Mouse (Mus musculus) kidney, adult 11 months (tissue): ENCODE results near the gene Ctdsp1.

ENCODE experiments used
- DNase-seq: peaks from one replicate; pipeline ENCODE4 v3.0.0; 2022

Ctdsp1 gene

GRCm38 (mm10) chr1:74397919-74398451, 6.7 kb downstream of the Ctdsp1 start:
- DNase-seq, result peak; percentile 80

DNA sequence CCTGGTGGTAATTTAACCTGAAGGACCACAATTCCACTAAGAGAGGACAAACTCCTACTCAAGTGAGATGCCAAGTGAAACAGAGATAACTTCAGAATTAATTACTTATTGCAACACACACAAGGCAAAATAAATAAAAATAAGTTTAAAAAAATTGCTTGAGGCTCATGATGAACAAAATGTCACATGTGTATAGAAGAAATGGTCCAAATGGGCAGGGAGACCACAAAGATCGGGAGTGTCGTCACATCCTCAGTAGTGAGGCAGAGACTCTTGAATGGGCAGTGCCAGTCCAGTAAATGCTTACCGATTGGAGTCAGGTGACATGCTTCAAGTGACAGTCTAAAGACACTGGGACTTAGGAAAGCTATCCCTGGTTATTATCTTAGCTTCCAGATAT, 9.2 kb downstream of the Ctdsp1 start:
- no peak for DNase-seq

GRCm38 (mm10) chr1:74401015-74401702, 9.8 kb downstream of the Ctdsp1 start:
- DNase-seq, result no peak

GRCm38 (mm10) chr1:74404206-74404605, 12.9 kb downstream of the Ctdsp1 start:
- DNase-seq, result no peak

DNA sequence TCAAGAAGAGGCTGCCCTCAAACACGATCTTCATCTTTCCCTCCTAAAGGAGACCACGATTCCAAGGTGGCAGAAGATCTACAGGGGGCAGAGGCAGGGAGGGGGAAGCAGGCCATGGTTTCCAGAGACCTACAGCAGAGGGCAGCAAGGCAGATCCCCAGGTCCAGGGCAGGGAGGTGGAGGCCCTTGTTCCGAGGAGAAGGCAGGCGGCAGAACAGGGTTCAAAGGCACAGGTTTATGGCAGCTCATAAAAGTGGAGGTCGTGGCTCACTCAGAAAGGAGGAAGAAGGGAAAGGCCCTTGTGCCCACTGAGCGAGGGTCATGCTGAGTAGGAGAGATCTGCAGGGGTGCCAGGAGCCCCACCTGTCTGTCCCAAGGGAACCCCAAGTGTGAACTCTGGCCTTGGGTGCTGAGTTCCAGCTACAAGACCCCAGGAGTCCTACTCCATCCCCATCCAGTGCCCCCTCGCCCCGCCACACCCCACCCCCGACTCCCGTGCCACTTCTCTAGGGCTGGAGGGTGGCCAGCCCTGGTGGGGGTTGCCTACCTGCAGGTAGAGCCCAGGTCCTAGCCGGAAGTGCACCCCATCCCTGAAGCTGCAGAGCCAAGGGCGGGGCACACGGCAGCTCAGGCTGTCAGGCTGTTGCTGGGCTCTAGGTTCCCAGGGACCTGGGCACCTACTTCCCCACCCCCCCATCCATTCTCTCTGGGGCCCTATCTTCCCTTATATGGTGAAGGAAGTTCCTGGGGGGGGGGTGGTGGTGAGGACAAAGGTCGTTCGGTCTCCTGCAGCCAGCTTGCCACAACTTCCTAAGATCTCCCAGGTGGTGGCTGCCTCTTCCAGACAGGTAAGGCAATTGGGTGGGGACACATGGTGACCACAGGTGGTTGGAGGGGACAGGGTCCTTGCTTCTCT, 17.5 kb downstream of the Ctdsp1 start, which contains the start of gene Vil1:
Gene Vil1, plus strand, starts transcription at position 788 of the 916 bp plus-strand sequence.
- DNase-seq, result peak; percentile 56

GRCm38 (mm10) chr1:74411753-74412325, 20.5 kb downstream of the Ctdsp1 start:
- DNase-seq, result no peak

- DNase-seq, result no peak
Measured at GRCm38 (mm10) chr1:74412711-74413110, 21.4 kb downstream of the Ctdsp1 start.

DNA sequence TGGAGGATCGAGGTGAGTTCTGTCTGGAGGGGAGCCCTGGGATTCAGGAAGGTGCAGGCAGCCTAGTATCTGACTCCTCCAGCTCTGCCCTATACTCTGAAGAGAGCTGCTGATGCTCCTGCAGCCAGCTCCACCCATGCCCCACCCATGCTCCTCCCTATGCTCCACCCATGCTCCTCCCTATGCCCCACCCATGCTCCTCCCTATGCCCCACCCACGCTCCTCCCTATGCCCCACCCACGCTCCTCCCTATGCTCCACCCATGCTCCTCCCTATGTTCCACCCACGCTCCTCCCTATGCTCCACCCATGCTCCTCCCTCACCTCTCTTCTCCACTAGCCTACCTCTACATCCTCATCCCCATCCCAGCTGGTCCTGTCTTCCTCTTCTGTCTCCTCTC, 23.8 kb downstream of the Ctdsp1 start:
- DNase-seq, result peak; percentile 61

DNA sequence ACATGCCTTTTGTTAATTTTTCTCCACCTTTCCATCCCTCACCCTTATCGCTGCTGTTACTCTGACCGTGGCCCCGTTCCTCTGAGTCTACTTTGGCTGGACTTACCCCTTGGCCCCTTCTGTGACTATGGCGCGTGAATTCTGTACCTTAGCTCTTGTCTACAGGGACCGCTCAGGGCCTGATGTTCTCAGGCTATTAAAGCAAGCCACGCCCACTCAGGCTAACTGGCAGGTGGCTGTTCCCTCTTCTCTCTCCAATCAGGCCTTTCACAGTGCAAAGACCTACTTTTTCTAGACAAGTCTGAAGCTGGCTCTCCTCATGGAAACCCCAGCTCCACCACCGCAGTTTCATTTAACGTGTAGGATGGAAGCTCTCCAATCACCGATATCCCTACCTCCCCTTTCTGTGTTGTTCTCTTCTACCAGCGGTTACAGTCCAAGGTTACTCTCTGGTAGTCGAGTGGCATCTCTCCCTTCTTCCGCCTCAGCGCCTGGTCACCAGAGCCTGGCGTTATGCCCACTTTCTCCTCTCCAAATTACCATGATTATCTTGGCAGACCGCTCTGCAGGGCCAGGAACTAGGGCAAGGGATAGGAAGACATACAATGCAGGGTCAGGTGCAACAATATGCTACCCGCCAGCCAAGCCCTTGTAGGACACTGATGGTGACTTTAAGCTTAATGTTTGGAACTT, 27.6 kb downstream of the Ctdsp1 start:
- peak; percentile 47 for DNase-seq

DNA sequence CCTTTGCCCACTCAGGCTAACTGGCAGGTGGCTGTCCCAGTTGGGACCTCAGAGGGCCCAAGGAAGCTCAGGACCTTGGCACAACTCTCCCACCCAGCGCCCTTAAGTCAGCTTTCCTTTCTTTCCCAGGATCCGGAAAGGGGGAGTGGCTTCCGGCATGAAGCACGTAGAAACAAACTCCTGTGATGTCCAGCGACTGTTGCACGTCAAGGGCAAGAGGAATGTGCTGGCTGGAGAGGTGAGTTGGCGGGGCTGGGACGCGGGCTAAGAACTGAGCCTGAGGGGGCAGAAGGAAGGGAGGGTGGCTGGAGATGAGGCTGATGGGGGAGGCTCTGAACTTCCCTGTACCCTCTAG, 28.1 kb downstream of the Ctdsp1 start:
- no peak for DNase-seq

- DNase-seq, result no peak
Measured at GRCm38 (mm10) chr1:74423147-74423546, 31.8 kb downstream of the Ctdsp1 start.

DNA sequence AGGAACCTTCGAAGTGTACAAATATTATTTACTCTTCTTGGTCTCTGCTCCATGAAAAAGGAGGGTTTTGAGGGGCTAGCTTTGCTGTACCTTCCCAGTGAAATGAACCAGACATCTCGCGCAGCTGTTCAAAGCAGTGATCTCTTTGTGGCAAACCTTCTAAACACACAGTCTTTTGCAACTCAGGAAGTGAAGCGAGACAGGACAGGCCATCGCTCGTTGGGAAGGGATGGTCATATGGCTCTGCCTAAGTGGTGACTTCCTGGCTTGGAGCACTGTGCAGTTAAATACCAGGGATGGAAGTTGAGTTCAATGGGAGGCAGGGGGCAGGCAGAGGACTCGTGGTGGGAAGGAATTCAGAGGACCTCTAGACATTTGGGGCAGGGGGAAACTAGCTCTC, 34.5 kb downstream of the Ctdsp1 start:
- DNase-seq, result no peak

DNA sequence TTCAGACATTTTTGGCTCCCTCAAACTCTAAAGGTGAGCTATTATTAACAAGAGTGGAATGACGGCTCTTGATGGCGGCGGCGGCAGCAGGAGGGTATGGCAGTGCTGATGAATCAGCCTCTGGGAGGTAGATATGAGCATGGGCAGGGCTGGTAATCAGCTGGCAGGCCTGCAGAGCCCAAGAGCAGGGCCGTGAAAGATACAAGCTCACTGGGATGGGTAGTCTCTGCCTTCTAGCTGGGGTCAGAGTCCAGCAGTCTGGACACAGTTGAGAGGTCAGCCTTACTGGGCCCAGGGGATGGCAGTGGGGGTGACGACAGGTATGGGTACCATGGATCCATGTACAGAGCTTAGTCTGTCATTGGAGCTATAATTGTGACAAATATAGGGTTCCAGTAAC, 41.9 kb downstream of the Ctdsp1 start:
- DNase-seq, result peak; percentile 38

- DNase-seq, result no peak
Measured at GRCm38 (mm10) chr1:74434596-74434995, 43.3 kb downstream of the Ctdsp1 start.

- no peak for DNase-seq
Measured at GRCm38 (mm10) chr1:74435563-74435962, 44.3 kb downstream of the Ctdsp1 start.

- no peak for DNase-seq
Measured at GRCm38 (mm10) chr1:74437702-74438427, 46.6 kb downstream of the Ctdsp1 start.

DNA sequence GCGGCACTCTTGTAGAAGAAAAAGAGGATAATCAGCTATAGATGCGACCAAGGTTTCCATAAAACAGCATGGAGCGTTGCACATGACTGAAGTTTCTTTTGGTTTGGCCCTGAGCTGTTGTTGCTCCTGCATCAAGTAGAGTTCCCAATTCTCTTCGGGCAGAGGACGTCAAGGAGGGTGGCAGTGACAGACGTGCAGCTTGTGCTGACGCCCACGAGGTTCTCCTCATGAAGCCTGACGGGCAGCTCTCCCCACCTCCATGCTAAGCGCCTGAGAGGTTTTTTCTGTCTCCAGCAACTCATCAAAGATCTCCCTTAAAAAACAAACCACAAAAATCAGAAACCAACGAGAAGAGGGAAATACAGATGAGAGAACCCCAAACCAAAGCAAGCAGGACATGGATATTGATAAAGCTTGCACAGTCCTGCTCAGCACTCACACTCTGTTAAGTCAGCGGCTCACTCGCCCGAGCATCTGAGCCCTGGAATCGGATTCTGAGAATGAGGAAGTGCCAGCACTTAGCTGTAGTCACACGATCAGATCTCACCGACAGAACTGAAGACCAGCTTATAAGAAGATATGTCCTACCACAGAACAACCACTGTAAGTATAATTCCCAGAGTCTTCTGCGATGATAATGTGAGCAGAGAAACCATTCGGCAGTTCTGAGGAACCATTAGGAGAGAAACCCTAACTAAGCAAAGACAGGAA, 48.0 kb downstream of the Ctdsp1 start:
- DNase-seq, result no peak

DNA sequence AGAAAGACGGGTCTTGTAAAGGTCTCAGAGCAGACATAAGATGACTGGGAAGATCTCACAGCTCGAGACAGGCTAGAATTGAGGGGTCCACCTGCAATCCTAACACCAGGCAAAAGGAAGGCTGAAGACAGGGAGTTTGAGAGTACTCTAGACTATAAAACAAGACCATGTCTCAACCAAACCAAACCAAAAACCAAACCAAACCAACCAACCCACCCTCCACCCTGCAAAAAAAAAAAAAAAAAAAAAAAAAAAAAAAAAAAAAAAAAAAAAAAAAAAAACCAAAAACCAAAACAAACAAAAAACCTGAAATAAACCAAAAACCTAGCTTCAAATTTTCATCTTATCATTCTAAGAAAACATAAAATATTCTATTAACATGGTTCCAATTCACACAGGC, 53.2 kb downstream of the Ctdsp1 start:
- DNase-seq, result no peak
